Mouse (Mus musculus): ENCODE data around the gene Dnajb14.
"Not testable (repeated sequence)": the region's sequence is repeated elsewhere in the genome, so short reads cannot be mapped to it uniquely, and the experiment has no call there.

Gene Dnajb14

DNA sequence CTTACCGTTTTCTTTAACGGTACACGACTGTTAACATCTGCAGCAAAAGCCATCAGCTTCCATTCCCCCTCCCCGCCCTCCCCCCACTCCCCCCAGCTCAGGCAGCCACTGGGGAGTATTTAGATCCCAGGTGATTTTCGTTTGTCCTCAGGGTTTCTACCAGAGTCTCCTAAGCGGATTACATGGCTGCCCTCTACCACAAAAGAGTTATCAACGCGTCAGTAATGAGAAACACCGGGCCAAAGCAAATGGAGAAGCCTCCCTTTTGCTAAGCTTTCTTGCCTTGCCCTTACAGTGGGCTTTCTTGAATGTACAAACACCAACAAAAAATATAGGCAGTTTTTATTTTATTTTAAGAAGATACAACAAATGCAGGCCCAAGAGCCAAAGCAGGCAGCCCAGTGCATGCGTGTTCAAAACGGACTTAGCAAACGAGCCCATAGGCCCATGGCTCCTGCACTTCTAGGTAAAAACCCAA, 50.3 kb downstream of the Dnajb14 start:
- DNase-seq (ENCODE audit: low read depth, low spot score), result no peak

DNA sequence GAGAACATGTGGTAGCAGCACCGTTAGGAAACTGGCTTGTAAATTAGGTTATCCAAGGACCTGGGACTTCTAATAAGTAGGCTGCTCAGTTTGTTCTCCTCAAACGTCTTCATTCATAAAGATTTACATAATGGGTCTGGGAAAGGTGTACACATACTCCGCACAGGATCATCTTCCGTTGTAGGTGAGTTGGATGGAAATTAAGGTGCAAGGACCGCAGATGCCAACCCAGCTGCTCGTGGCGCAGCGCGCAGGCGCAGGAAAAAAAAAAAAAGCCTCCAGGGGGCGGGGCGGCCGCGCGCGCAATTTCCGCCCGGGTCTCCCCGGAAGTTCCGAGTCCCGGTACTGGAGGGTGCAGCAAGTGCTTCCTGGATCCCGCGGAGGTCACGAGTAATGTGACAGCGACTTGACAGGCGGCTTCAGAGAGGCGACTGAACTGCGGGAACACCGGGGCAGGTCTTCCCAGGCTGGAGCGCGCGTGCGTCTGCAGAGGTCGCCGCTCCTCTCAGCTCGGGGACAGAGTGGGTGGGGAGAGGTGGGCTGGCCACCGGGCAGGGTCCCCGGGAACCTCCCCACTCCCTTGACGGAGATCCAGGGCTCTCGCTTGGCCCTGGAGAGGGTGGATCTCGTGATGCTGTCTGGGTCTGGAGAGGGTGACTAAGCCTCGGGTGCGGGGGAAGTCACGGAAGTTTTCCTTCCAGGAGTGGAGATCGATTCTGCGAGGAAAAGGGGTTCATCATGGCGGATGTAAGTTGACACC, 50.9 kb downstream of the Dnajb14 start, which contains the start of gene Lamtor3:
Lamtor3 (plus strand) TSS at position 335 of the 760 bp plus-strand sequence.
- DNase-seq (ENCODE audit: low read depth, low spot score), result peak; percentile 79

DNA sequence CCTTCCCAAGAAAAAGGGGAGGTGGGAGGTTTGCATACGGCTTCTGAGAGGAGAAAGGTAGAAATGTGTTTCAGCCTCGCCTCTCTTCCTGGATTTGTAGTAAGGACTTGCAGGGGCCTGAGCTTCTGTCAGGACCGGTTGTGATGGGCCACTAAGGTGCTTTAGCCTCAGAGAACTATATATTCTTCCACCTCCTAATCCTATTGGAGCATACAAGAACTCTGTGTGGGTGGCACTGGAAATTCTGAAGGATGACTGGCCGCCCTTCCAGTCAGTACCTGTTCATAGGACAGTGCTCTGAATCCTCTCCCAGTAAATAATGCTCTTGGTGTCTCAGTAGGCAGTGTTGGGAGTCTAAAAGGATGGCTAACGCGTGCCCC, 51.4 kb downstream of the Dnajb14 start:
- no peak for DNase-seq (ENCODE audit: low read depth, low spot score)

DNA sequence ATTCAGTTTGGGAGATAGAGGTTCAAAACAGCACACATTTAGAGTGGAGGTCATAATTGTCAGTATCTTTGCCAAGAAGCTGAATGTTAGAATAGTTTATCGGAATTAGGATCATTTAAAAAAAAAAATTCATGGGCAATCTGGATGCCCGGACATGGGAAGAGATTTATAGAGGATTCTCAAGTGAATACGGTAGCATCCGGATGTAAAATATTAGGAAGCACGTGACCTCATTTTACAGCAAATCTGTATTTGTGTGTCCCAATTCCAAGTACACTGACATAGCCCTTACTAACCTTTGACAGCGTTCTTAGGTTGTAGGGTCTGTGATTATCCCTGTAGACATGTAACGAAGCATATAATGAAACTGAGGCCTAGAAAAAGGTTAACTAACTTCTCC, 51.9 kb downstream of the Dnajb14 start:
- DNase-seq (ENCODE audit: low read depth, low spot score), result no peak

DNA sequence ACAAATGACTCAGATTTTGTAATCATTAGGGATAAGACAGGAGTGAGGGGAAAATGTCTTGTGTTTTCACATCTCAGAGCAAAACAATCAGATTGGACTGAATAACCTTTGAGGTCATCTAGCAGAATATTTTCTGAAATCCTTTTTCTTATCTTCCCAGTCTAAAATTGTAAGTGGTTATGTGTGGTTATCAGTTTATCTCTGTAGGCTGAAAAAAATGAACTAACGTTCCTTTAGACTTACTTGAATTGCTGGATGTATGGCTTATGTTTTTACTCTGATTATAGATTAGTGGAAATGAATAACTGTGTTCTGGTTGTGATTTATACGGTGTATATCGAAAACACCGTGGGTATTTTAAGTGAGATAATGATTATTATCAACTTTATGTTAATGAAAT, 53.1 kb downstream of the Dnajb14 start:
- DNase-seq (ENCODE audit: low read depth, low spot score), result no peak

DNA sequence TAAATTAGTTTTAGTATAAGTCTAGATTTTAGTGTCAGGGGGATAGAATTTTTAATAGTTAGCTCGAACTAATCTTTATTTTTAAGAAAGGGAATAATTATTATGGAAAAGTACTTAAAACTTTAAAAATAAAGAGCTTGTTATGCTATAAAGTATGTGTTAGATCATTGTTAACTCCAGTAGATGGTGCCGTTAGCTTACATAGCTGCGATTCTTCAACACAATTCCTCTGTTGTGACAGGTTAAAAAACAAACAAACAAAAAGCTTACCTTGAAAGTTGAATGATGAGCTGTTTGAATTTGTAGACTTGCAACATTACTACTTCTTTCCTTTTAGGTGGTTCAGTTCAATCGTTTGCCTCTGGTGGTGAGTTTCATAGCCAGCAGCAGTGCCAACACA, 59.5 kb downstream of the Dnajb14 start:
- DNase-seq (ENCODE audit: low read depth, low spot score), result no peak

DNA sequence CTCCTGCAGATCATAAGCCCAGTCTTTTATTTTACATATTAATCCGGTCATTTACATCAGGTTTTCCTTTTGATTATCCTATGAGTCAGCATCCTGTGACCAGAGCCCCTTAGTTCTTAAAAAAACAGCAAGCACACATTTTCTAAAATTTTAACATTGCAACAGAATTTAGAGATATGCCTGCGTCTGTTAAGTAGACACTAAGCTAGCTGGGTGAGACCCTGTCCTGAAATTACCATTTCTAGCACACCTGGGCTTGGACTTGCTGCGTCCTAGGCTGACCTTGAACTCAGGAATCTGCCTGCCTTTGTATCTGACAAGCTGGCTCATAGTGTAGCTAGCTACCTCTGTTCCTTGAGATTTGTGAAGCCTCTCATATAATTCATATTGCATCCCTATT, 62.5 kb downstream of the Dnajb14 start:
- DNase-seq (ENCODE audit: low read depth, low spot score), result no peak

DNA sequence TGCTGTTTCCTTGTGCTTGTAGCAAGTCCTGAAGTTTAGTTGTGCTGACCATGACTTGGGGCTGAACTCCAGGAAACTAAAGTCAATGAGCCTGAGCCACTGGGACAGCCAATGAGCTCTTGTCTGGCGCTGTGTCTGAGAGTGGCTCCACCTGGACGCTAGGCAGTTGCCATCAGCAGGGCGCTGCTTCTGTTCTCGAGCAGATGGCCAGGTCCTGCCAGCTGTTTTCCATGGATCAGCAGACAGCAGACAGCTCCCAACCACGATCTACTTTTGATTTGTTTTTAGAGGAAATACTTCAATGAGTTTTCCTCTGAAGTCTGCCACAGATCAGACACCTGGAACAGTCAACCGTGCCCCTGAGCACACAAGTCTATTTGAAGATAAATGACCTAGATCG, 65.3 kb downstream of the Dnajb14 start:
- DNase-seq (ENCODE audit: low read depth, low spot score), result no peak

DNA sequence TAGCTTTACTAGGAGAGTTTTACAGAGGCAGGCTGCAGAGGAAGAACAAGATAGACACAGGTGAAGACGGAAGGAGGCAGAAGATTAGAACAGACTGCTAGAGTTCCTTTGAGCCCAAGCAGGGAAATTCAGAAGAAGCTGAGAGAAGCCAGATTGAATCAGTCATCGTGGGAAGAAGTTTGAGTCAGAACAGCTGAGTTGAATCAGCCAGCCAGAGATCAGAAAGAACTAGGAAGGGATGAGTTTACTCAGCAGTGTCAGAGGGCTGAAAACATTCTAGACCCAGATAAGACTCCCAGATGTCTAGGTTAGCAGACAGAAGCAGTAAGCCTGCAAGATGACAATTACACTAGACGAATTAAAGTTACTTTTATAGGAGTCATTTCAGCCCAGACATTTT, 66.5 kb downstream of the Dnajb14 start:
- DNase-seq (ENCODE audit: low read depth, low spot score), result no peak

DNA sequence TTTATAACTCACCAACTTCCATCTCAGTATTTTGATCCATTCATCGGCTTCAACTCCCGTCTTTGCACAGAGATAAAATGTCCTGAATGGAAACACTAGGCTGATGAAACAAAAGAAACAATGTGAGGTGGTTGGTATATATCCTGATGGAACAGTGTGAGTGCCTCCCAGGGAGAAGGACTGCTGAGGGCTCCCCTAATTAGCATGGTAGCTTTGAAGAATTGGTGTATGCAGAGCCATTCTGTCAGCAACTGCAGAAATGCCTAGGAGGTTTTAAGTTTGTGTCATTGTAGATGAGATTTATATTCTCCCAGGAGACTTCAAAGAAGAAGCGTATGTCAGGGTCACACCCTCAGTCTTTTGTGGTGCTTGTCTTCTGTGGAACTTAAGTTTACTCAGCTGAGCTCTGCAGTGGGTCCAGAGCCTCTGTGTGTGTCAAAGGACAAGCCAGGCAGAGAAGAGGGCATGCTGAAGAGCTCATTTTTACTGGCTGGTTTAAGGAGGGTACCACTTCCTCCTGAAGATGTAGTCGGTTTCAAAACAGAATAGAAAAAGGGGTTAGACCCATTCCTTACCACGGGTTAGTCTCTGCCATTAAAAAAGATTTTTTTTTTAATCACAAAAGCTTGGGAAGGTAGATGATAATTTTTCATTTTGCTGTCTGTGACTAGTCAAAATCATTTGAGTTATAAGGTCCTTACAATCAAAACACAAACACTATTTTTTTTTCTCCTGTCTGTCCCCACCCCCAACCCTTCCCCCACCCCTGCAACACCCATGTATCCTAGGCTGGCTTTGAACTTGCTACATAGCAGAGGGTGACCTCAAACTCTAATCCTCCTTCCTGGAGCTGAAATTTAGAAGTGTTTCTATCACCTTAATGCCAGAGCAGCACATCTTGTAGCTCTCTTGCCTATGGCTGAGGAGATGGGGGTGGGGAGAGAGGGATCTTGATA, 68.4 kb downstream of the Dnajb14 start:
- DNase-seq (ENCODE audit: low read depth, low spot score), result no peak

DNA sequence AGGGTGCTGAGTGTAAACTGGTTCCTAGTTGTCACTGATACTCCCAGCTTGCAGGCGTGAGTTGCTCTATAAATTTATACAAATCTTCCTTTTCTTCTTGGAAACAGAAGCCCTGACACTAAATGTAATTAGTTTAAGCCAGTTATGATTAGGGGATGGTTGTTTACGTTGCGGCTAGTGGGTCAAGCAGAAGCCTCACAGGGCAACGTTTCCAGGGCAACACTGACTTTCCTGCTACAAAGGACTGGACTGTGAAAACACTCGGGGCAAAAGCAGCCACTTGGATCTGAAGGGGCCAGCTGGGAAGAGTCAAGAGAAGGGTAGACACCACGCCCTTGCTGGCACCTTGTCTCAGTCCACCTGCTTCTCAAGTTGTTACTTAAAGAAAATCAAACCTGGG, 69.1 kb downstream of the Dnajb14 start:
- DNase-seq (ENCODE audit: low read depth, low spot score), result no peak

DNA sequence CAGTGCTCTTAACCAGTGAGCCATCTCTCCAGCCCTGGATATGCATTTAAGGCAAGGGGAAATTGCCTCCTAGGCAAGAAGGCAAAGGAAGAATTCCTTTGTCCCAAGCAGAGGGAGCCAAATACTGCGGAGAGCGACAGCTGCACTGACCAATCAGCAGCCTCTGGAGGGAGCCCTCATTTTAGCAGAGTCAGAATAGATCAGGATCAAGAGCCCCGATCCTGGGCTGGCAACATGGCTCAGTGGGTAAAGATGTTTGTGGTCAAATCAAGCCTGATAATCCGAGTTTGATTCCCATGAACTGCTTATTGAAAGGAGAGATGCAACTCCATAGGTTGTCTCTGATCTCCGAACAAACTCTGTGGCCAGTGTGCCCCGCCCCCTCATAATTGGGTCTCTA, 71.1 kb downstream of the Dnajb14 start:
- no peak for DNase-seq (ENCODE audit: low read depth, low spot score)

DNA sequence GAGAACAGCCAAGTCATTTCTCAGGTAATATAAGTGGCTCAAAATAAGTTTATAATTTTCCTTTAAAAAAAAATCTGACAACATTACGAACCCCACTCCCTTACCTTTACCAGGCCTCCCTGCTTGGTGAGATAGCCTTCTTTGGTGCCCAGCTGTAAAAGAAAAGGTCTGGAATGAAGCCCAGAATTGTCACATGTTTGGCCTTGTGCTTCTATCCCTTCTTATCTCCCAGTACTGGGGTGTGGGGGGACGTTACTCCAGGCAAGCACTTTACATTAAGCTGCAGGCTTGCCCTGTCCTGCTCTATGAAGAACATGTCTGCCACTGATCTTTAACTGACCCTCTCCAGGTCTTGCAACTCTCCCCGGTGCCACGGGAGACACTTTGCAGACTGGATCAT, 73.3 kb downstream of the Dnajb14 start:
- DNase-seq (ENCODE audit: low read depth, low spot score), result no peak

DNA sequence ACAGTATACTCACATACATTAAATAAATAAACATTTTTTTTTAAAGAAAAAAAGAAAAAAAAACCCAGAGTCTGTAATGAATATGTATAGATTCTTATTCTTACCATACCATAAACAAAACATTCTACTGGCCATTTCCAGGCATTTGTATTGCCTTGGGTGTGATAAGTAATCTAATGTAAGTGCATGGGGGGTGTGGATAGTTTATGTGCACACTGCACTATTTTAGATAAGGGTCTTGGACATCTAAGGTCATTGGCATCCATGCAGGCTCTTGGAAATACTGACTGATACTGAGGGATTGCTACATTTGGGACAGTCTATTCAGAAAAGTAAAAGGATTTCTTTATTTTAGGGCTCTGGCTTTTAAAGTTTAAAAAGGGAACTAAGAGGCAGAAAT, 74.1 kb downstream of the Dnajb14 start:
- no peak for DNase-seq (ENCODE audit: low read depth, low spot score)

DNA sequence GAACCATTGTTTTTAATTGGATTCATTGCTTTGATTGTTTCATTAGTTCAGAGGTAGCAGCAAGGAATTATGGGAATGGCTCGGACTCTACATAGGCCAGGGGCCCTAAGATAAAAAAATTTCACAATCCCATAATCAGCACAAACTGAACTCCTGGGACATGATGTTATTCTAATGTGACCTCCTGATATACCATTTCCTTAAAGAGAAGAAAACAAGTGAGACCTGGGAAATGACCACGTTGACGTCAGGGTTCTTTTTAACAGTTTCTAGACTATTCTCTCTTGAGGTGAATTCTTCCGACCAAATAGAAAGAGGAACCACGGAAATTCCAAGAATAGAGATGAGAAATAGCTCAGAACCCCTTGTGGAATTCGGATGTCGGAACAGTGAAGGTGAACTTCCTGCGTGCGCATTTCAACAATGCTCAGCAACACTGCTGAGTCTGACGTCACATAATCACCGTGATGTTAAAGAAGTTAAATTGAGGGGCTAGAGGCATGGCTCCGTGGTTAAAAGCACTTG, 74.7 kb downstream of the Dnajb14 start:
- DNase-seq (ENCODE audit: low read depth, low spot score), result no peak

DNA sequence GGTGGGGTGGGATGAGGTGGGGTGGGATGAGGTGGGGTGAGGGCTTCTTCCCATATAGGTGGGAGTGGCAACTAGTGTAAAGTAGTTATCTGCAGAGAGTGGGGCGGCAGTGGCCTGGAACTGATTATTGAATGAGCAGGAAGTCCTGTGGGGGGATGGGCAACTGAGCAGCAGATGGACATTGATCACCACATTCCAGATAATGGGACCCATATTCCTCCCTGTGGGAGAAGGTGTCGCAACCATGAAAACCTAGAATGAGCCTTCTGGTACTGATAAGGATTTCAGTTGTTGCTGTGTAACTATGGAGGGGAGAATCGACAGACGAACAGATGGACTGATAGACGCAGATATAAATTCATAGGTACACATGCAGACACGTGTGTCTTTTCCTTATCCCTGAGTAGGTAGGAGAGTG, 76.3 kb downstream of the Dnajb14 start:
- no peak for DNase-seq (ENCODE audit: low read depth, low spot score)

DNA sequence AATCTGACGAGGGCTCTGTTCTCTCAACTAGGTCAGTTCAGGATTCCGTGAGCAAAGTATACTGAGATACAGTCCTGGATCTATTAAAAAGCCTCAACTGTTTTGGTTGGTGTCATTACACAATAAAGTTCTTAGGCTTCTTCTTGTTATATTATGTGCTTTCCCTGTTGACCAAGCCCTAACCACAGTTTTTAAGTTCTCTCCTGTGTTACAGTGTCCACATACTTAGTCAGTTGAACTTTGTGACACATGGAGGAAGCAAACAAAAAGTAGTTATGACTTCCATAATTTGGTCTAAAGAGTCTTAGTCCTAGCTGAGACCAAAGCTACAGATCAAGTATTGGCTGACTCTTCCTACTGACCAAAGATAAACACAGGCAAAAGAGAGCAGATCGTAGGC, 79.4 kb downstream of the Dnajb14 start:
- DNase-seq (ENCODE audit: low read depth, low spot score), result no peak

DNA sequence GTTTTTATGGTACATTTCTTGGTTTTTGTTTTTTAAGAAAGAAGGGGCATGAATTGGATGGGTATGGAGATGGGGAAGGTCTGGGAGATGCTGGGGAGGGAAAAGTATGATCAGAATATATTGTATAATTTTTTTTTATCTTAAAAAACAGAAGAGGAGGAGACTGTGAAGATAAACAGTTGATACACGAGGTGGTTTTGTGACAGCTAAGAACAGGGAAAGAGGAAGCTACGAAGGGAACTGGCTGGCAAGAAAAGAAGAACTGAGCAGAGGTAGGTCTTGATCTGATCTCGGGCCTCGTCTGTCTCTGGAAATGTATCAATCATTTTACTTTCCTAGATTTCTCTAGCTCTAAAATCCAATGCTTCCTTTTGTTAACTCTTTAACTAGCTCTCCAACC, 80.0 kb downstream of the Dnajb14 start:
- no peak for DNase-seq (ENCODE audit: low read depth, low spot score)

DNA sequence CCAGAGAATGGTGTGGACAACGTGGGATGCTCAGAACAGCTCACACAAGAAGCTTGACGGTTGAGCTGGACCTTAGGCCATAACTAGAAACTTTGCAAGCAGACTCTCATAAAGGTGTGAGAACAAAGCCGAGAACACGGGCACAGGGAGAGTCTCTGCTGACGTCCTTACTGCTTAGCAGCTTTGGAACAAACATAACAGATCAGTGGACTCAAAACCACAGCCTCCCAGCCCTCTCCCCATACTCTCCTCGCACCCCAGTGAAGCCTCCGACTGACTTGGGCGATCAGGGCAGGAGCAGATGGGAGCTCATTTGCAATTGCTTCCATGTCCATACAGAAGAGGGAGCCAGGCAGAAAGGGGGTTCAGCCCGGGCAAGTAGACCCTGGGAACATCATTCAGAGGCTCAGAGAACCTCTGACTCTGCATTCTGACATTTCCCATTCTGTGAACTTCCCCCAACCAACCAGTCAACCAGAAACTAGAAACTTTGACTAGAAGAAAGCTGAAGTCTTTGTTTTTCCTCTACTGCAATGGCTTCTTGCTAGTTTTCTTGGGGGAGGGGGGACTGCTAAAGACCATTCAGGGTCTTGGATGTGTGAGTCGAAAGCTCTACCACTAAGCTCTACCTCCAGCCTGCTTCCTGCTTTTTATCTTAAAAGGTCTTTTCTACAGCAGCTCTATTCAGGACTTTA, 82.9 kb downstream of the Dnajb14 start:
- DNase-seq (ENCODE audit: low read depth, low spot score), result no peak

DNA sequence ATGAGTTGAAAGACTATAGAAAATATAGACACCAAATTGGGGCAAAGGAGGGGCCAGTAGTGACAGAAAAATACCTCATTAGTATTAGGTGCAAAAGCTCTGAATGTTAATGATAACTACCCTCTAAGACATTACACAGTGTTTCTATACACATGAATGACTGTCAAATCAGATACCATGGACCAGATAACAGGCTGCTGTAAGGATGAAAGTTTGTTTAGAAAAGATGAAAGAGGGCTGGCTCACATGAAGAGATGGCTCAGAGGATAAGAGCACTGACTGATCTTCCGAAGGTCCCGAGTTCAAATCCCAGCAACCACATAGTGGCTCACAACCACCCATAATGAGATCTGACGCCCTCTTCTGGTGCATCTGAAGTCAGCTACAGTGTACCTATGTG, 83.8 kb downstream of the Dnajb14 start:
- not testable (repeated sequence) for DNase-seq (ENCODE audit: low read depth, low spot score)

DNA sequence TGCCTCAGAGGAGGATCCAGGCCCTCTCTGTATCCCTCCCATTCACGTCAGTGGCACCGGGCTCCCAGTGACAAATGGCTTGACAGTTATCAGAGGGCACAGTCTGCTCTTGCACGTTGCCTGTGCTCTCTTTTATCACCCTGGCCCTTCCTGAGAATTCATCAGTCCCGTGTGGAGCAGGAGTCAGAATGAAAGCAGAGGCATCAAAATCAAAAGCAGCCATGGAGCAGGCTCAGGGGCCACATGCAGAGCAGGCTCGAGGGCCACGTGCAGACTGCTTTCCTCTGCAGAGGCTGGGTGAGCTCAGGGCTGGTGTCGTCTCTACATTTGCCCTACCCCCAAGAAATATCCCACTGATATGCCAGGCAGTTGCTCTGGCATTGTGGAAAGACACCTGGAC, 84.3 kb downstream of the Dnajb14 start:
- DNase-seq (ENCODE audit: low read depth, low spot score), result no peak

All from brain, embryonic 18.5 days (tissue).